Mouse (Mus musculus) c-Kit-positive CD71-positive TER-119-positive erythroid progenitor cells, embryonic 14.5 days (primary cell): ENCODE measurements around the gene Natd1.

Source experiments
- DNase-seq: peaks from one replicate; pipeline ENCODE4 v3.0.0-alpha.2; 2013; ENCODE audit warnings: low spot score

Natd1 gene

DNA sequence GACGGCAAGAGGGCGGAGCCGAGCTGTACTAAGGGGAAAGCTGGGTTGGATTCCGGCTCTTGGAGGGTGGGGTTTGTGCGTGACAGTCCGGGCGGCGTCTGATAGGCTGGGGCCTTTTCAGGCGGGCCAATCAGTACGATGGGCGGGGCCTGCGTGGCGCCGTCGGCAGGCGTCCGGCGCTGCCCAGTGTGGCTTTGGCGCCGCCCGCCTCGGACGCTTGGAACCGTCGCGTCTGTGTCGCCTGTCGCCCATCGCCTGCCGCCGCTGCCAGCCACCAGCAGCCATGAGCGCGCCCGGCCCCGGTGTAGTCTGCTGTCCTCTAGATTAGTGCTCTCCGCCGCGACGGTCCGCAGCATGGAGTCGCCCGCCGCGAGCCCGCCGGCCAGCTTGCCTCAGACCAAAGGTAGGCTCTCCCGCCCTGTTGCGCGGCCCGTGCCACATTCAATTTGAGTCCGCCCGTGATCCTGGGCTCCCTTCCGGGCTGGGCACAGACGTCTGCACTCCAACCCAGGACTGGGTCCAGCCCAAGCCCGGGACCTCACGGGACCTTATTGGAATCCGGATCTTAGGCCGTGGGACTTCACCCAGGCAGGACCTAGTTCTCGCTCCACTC is 17.4 kb upstream of the Natd1 start, which contains the start of gene Map2k3:
TSS of gene Map2k3 (plus strand) at position 165 of the 613 bp plus-strand sequence.
- DNase-seq: peak; percentile 96

DNA sequence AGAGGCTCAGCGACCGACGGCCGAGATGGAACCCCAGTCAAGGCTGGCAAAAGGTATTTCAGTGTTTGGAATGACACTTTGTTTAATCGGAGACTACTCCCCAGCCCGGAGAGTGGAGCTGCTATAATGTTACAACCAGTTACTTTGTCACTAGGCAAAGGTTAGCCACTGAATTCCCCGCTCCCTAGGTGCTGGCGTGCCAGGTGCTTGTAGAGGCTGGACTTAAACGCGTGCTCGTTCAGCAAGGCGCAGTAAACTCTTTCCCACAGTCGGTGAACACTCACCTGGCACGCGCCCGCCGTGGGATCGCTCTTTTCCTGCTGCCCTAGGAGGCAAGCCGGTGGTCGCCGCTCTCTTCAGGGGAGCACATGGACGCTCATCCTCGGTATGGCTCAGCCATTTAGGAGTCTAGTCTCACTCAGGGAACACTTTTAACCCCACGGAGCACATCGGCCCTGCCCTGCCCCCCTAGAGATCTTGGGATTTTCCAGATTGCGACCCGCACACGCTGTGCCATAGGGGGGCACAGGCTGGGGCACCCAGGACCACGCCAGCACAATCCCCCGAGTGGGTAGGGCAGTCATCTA is 16.8 kb upstream of the Natd1 start:
- DNase-seq: no peak

GRCm38 (mm10) chr11:60930724-60931281 is 16.3 kb upstream of the Natd1 start:
- DNase-seq: no peak

GRCm38 (mm10) chr11:60927264-60927663 is 12.7 kb upstream of the Natd1 start:
- DNase-seq: peak; percentile 97

DNA sequence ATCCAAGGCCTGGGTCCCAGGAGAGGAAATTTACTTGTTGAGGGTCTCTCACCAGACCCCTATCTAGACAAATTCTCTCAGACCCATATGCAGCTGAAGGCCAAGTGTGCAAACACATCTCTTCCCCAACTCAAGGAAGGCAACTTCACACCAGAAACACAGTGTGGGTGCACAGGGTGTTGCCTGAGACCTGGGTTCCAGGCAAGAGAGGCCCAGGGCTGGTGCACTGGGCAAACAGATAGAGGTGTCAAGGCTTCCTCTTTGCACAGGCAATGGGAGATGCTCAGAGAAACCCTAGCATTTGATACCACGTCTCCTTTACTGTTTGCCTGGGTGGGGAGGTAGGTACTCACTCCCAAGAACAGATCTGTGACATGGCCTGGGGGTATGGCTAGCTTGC is 10.4 kb upstream of the Natd1 start:
- DNase-seq: peak; percentile 42

GRCm38 (mm10) chr11:60924498-60924897 is 9.9 kb upstream of the Natd1 start:
- peak; percentile 86 for DNase-seq

DNA sequence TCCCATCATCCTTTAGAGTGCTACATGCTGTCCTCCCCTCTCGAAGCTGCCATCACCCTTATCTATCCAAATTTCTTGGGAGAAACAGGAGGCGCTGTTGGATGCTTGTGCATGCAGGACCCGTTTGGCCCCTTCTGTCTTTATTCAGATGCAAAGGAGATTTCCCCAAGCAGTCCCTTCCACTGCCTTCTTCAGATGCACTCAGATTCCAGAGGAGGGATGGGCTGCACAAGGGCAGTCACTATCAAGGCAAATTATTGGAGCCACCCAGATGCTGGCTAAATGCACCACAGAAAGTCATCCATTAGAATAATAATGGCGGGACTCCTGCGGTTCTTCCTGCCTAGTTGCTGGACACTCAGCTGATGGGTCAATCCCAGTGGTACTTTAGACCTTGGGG is 8.4 kb upstream of the Natd1 start:
- no peak for DNase-seq

- peak; percentile 84 for DNase-seq
These were observed 7.6 kb upstream of the Natd1 start for GRCm38 (mm10) chr11:60922195-60922594.

DNA sequence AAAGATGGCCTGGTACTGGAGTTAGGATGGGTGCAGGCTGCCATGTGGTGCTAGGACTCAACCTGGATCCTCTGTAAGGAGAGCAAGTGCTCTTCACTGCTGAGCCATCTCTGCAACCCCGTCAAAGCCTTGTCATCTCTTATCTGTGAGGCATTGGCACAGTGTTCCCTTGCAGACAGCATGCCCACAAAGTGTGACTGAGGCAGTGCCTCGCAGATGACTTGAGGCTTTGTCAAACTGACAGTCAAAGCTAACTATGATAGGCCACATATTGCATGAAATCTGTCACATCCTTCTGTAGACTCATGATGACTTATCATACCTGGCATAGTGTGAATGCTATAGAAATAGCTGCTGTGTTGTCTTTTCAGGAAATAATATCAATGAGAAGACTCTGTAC is 5.5 kb upstream of the Natd1 start:
- DNase-seq: no peak

DNA sequence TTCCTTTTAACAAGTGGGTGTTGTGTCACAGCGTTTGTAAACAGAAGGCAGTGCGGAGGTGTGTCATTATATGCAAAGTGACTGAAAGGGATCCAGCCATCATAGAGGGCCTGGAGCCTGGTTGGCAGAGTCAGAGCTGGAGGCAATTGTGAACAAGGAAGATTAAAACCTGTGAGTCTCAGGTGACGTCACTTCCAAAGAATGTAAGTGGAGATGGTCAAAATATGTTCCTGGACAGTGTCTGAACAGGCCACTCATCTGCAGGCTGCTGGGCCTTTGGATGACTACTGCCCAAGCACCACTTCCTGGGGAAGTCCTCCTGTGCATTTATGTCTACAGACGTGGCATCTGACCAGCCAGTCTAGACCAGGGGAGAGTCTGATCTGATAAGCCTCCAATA is 651 bp upstream of the Natd1 start:
- DNase-seq: no peak

- DNase-seq: peak; percentile 84
These were observed 1.0 kb downstream of the Natd1 start for GRCm38 (mm10) chr11:60913301-60914196.

GRCm38 (mm10) chr11:60912525-60912973 is 2.0 kb downstream of the Natd1 start:
- no peak for DNase-seq

GRCm38 (mm10) chr11:60909626-60910025 is 4.9 kb downstream of the Natd1 start:
- DNase-seq: no peak

DNA sequence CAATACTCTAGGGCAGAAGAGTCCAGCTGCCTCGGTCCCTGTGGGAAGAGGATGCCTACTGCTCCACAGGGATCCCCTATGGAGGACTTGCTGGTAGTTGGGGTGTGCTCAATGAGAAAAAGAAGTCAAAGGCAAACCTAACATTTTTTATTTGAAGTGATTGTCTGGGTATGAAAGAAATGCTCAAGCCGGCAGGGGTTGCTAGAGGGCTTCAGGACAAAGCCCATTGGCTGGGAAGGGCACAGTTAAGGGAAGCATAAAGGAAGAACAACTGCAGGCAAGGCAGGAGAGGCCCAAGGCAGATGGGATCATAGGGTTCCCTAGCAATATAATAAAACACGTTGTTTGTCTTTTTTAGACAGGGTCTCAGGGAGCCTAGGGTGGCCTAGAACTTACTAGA is 6.5 kb downstream of the Natd1 start:
- no peak for DNase-seq

GRCm38 (mm10) chr11:60906449-60906848 is 8.1 kb downstream of the Natd1 start:
- DNase-seq: no peak

DNA sequence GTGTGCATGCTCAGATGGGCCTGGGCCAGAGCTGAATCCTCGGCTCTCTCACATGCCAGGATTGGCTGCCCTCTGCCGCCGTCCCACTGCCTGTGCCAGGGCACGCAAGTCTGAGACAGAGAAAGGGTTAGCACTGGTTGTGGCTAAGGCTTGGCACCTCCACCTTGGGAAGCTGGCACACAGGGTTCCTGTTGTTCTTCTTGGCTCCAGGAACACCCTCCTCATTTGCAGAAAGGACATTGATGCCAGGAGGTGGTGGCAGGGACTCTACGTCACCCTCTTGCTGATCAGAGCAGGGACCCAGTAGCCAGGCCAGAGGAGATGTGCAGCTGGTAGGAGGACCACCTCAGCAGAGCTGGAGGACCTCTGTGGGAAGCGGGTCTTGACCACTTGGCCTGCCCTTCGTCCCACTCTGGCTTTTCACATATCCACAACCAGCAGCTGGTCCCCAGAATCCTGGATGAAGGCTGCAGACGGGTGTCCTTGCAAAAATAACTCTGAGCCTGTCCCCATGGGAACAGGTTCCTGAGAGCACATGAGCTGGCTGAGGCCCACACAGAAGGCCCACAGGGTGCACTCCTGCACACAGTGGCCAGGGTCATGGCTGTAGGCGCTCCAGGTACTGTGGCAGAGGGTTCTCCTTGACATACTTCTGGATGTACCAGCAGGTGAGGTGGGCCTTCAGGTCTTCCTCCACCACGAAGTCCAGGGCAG is 9.0 kb downstream of the Natd1 start:
- no peak for DNase-seq

DNA sequence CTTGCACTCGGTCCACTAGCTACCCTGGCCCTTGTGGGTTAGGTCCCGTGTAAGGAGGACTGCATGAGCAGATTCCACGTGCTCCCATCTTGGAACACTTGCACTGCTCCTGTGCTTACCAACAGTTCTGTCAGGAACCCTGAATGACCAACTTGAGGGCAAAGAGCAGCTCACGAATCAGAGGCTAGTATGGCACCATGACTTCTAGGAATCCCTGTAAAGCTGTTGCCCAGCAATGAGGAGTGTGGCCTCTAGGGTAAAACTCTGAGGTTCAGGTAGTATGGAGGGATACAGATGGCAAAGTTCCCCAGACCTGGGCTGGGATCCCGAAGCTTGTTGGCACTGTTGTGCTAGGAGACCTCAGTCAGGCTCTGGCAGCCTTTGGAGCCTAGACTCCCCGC is 10.9 kb downstream of the Natd1 start:
- DNase-seq: no peak

DNA sequence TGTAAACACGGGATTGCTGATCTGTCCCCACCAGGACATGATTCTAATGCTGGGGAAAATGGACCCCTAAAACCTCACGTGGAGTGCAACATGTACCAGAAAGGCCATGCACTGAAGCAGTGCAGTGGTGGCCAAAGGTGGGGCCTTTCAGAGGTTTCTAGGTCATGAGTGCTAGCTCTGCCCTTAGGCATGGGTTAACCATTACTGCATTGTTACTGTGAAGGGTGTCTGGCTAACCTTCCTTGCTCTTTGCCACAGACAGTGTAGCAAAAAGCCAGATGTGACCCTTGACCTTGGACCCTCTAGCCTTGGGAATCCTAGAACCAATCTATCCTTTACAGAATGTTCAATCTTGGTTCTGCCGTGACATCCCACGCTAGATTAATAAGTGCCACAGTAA is 12.1 kb downstream of the Natd1 start:
- no peak for DNase-seq

DNA sequence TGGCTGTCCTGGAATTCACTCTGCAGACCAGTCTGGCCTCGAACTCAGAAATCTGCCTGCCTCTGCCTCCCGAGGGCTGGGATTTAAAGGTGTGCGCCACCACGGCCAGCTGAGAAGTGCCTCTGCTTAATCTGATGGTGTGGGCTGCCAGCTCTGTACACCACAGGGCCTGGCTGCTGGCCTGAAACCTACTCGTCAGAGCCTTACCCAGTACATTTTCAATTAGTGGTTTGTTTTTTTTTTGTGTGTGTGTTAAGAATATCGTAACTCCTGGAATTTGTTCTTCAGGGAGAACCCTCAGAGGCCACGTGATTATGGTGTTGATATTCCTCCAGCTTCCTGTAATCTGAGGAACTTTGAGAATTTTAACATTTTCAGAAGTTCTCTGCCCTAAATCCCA is 12.5 kb downstream of the Natd1 start:
- no peak for DNase-seq

- no peak for DNase-seq
These were observed 18.6 kb downstream of the Natd1 start for GRCm38 (mm10) chr11:60895915-60896314.

GRCm38 (mm10) chr11:60890744-60891143 is 23.8 kb downstream of the Natd1 start:
- DNase-seq: no peak

DNA sequence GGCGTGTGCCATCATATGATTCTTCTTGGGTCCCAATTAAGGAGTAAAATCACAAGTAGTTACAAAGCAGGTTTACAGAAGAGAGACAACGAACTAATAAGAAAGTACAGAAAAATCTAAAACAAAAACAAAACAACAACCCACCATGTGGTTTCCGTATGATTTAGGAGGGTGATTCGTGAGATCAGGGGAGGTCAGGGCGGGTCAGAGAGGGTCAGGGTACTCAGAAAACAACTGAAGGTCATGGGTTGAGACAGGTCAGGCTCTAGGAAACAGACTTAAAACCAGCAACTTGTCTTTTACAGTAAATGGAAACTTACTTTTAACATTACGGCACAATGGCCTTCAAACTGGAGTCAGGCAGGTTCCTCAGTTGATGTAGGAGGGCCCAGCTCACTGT is 24.3 kb downstream of the Natd1 start:
- no peak for DNase-seq
